In genomic region chr6:118179316-118180084, GRCm38 (mm10) we compare ENCODE assay signal across 9 mouse cellular contexts. TPM values are rescaled to one million over a fixed set of nuclear protein-coding genes. Genes with fewer than 3 reads are reported as not detected.
DNase-seq lines count a peak whose midpoint lies in the region; ATAC-seq and TF ChIP-seq lines count a peak whose summit lies in the region.
"Had no signal": no experiment of that assay in that cellular context is flagged by ENCODE, and none has a peak within 500 bp of the region (broad histone marks: within the 10 kb centered on the region; RNA-seq: fewer than 3 reads in every experiment).

No protein-coding gene starts in this region.

- no peaks in the 10 kb centered on the region for H3K9me3 ChIP-seq in forebrain, postnatal 0 days (ENCODE audit: low read length)

- H3K27ac ChIP-seq in forebrain, postnatal 0 days (ENCODE audit: low read depth, low read length), result no peak overlapping the region

- no peak overlapping the region for H3K4me3 ChIP-seq in forebrain, postnatal 0 days (ENCODE audit: low read depth, low read length)
- H3K4me3 ChIP-seq: myocyte had no signal

- DNase-seq in MEL-GATA-1-ER (ENCODE audit: extremely low read depth, low read depth), result peak; percentile 69
- DNase-seq in cerebellum, adult 18-20 months, result peak; percentile 68 to 75
- peak; percentile 88 for DNase-seq in forebrain, postnatal 0 days
- DNase-seq in heart, postnatal 4 days, result peak; percentile 77
- peak; percentile 48 to 80 for DNase-seq in layer of hippocampus, adult 18-20 months (ENCODE audit: low spot score in 2 of 2)
- DNase-seq in lung, adult 18-20 months, result peak; percentile 76 to 83
- DNase-seq in testis, postnatal 10 days (ENCODE audit: low spot score), result peak; percentile 79

- 61% methylated on average over 13 of the region's 13 CpGs for WGBS in forebrain, postnatal 0 days

- H3K9ac ChIP-seq in forebrain, postnatal 0 days, result no peak overlapping the region

- H3K36me3 ChIP-seq in forebrain, postnatal 0 days (ENCODE audit: insufficient read depth), result no peaks in the 10 kb centered on the region

- H3K27me3 ChIP-seq in forebrain, postnatal 0 days (ENCODE audit: insufficient read depth, low read length), result no peaks in the 10 kb centered on the region

- ATAC-seq in forebrain, postnatal 0 days, result peak; percentile 91
- ATAC-seq in neutrophil, adult 5-6 weeks (ENCODE audit: extremely low read depth, insufficient number of reproducible peaks, low FRiP score, poor library complexity, severe bottlenecking), result peak; percentile 81

- TF ChIP-seq CTCF in forebrain, postnatal 0 days (IDR thresholded peaks at IDR 0.05; ENCODE audit: low read depth), result peak; percentile 99

- H3K4me1 ChIP-seq in forebrain, postnatal 0 days (ENCODE audit: insufficient read depth), result no peaks in the 10 kb centered on the region

- no peak overlapping the region for H3K4me2 ChIP-seq in forebrain, postnatal 0 days (ENCODE audit: low read depth)

RNA-seq across cellular contexts. Expression of gene Ret, which starts 18.0 kb away (rescaled TPM):
- 6.8 and 11.3 TPM in 2 replicates for total RNA-seq in forebrain, postnatal 0 days (2014; rRNA removed)
- polyA plus RNA-seq in forebrain, postnatal 0 days (2015; fragmentation: Nextera tagmentation; extraction: Ambion mirVana), result 2.1 and 3.8 TPM in 2 replicates
- total RNA-seq in heart, postnatal 4 days (2021), result 1 to 10 TPM; 4.2 to 5.6 TPM
- 1 to 10 TPM; 2.7 to 3.7 TPM for total RNA-seq in layer of hippocampus, adult 18-20 months (2021)
- 0.12 and 0.23 TPM in 2 replicates for total RNA-seq in neutrophil, adult 5-6 weeks (2017)

RNA-seq across cellular contexts. Expression of gene Csgalnact2, which starts 40.6 kb away (rescaled TPM):
- 18.1 and 20.4 TPM in 2 replicates for total RNA-seq in forebrain, postnatal 0 days (2014; rRNA removed)
- 8.6 and 11.1 TPM in 2 replicates for polyA plus RNA-seq in forebrain, postnatal 0 days (2015; fragmentation: Nextera tagmentation; extraction: Ambion mirVana)
- total RNA-seq in heart, postnatal 4 days (2021), result 10 to 100 TPM; 20.9 to 21.1 TPM
- 10 to 100 TPM; 11.0 to 12.7 TPM for total RNA-seq in layer of hippocampus, adult 18-20 months (2021)
- total RNA-seq in neutrophil, adult 5-6 weeks (2017), result 55.0 and 59.9 TPM in 2 replicates
